Mouse (Mus musculus): ENCODE measurements around the gene Tacc3. TPM values are rescaled to one million over a fixed set of nuclear protein-coding genes. Genes with fewer than 3 reads are reported as not detected.

Gene Tacc3
- polyA plus RNA-seq (2012; rRNA removed) = 70.7 and 78.5 TPM in 2 replicates

DNA sequence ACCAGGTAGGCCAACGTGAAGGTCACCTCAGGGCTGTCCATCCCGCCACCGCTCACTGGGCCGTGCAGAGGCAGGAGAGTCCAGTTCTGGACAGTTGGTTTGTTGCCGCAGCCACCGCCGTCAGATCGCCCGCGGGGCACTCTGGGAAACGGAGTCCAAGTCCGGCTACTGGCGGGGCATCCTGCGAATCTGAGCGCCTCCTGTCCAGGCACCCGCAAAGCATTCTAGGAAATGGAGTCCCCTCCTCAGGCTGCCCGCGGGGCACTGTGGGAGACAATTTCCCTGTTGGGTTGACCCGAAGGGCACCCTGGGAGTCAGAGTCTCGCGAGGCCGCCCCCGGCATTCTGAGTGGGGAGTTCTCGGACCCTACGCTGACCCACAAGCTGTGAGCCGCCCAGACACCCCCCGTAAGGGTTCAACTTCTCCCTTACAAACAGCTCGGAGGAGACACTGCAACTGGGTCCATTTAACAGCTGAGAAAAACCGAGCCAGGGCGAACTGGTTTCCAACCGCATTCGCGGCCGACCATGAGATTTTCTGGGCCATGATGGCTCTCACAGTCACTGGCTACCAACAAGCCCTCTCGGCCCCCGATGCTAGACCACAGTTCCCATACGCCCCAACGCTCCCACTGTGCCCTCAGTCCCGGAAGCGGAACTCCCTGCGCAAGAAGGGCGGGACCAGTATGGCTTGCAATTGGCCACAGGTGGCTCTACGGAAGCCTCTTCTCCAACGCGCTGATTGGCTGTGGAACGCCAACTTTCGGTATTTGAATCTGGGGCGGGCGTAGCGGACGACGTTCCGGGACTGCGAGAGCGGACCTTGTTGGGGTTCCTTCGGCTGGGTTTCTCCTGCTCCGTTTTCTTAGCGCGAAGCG is at the start of gene Tacc3, which contains the start of gene Tmem129:
Tacc3 (plus strand) TSS at position 342 of the 877 bp plus-strand sequence.
Tmem129 (minus strand) TSS at position 630 of the 877 bp plus-strand sequence.

DNA sequence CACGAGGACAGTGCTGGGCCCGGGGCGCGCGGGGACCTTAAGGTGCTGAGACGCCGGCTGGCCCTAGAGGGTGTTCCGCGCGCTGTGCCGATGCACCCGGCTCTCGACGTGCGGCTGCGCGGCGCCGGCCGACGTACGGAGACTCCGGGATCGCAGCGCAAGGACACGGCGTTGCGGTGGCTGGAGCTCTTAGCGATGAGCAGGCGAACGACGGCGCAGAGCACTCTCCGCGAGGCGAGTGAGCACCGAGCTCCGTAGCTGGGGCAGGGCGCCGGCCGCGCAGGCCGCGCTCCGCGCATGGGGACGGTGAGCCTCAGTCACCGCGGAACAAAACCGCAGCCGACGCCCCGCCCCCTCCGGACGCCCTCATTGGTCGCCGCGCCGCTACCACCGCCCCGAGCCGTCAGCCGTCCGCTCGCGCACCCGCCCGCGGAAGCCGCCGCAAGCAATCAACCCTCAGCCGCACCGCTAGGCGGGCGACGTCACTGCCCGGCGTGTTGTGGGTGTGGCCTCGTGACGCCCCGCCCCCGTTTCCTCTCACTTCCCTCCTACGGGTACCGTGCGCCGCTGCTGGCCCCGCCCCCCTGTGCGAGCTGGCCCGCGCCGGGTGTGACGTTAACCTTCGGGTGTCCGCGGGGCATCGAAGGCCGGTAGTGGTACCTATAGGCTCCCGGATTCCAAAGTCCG is 28.5 kb upstream of the Tacc3 start, which contains the start of the genes Fam53a and Gm9903:
Fam53a (minus strand) TSS at position 335 of the 687 bp plus-strand sequence.
Gm9903 (plus strand) TSS at position 625 of the 687 bp plus-strand sequence.

DNA sequence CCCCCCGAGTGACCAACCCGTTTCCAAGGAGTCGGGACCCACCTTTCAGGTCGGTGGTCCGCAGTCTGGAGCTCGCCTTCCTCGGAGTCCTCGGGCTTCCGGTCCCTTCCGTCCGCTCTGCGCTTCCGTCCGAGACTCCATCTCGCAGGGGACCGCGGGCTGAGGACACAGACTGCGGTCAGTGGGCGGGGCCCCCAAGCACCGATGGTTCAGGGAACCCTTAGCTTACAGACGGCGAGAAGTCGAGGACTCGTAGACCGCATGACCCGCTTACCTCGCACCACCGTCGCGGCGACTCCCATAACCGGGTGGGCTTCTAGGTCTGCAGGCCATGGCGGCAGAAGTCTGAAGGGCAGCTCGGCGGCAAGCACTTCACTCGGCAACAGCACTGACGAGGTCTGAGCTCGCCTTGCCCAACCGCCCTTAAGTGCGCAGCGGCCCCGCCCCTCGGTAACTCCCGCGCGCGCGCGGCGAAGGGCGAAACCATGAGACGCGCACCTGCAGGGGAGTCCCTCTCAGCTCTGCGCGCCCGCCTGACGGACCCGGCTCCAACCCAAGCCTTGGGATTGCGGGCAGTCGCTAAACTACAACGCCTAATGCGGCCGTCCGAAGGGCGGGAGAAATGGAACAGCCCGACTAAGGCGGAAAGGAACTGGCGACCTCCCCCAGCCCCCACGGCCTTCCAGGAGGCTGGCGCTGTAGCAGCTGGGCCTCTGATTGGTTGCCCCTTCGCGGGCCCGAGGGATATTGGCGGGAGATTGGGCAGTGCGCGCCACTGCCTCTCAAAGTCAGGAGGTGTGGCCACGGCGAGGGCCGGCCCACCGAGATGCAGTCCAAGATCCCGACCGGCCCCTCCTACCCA is 5.8 kb upstream of the Tacc3 start, which contains the start of gene Slbp:
Slbp (minus strand) TSS at position 654 of the 862 bp plus-strand sequence.

DNA sequence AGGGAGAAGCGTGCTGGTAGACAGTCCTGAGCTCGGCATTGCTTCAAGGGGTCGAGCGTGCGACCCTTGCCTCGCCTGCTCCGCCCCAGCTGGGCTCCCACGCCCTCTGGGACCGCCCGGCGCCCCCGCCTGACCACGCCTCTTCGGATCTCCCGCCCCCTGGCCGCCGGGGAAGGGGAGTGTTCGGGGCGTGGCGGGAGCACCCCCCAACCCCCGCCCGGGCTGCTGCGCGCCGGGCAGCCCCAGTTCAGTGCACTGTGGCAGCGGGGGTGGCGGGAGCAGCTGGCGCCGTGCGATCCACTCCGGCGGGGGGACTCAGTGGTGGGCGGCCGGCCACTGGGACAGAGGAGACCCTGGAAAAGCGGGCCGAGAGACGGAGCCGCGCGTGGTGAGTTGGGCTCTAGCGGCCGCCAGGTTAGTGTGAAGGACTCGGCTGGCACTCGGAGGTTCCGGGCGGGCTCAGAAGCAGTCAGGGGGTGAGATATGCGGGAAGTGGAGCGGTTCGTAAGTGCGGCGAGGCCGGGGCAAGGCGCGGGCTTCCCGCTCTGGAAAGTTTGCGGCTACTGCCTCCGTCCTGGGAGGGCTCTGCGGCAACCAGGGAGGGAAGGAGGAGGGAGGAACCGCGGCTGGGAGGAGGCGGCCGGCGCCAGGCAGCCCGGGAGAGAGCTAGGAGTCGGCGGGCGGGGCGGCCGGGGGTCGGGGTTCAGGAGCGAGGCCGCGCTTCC is 63.8 kb downstream of the Tacc3 start, which contains the start of gene Fgfr3:
Fgfr3 (plus strand) TSS at position 134 of the 725 bp plus-strand sequence.

Other genes with a start within 250 kb of the Tacc3 start
- not detected in 2 replicates for gene Nkx1-1, start 224.2 kb upstream of the Tacc3 start, polyA plus RNA-seq (2012; rRNA removed)
- 7.7 and 8.7 TPM in 2 replicates for gene Fam53a, start 28.5 kb upstream of the Tacc3 start, polyA plus RNA-seq (2012; rRNA removed)
- 0.07 and 0.08 TPM in 2 replicates for gene Gm9903, start 28.2 kb upstream of the Tacc3 start, polyA plus RNA-seq (2012; rRNA removed)
- gene Slbp, start 5.6 kb upstream of the Tacc3 start, polyA plus RNA-seq (2012; rRNA removed) = 149 and 177 TPM in 2 replicates
- 13.9 and 17.3 TPM in 2 replicates for gene Tmem129, start 288 bp downstream of the Tacc3 start, polyA plus RNA-seq (2012; rRNA removed)
- 4.3 and 4.6 TPM in 2 replicates for gene Fgfr3, start 63.5 kb downstream of the Tacc3 start, polyA plus RNA-seq (2012; rRNA removed)
- 7.4 and 7.9 TPM in 2 replicates for gene Letm1, start 124.7 kb downstream of the Tacc3 start, polyA plus RNA-seq (2012; rRNA removed)
- gene Nsd2, start 162.6 kb downstream of the Tacc3 start, polyA plus RNA-seq (2012; rRNA removed) = 30.9 and 31.4 TPM in 2 replicates